Mouse (Mus musculus): Measurements from ENCODE around the gene Gnb1l.

DNA sequence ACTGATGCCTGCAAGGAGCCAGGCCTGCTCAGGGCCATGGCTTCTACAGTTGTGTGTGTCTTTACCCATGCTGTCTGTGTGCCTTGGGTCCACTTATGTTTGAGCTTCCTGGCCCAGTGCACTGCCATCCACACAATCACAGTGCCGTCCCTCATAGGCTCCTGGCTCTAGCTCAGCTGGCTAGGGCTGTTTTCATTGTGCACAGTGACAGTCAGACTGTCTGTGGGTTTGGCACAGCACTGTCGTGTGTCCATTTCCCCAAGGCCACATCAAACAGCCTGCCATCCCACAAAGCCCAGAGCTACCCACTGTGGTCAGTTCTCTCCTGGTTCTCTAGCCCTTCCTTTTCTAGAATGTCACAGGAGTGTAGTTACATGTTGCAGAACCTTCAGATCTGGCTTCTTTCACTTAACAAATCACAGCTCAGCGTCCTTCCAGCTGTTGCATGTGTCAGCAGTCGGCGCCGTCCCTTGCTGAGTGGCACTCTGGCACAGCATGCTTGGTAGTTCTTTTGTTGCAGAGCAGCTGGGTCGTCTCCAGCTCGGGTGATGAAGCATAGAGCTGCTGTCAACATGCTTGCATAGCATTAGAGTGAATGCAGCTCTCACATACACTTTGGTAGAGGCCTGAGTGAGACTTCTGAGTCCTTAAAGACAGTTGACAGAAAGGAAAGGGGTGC, 44.8 kb downstream of the Gnb1l start:
- no peak for TF ChIP-seq CTCF (IDR thresholded peaks at IDR 0.05; ENCODE audit: control insufficient read depth, insufficient read depth, insufficient read length)
- no peak for TF ChIP-seq MAX (IDR thresholded peaks at IDR 0.05)
- TF ChIP-seq USF1 (IDR thresholded peaks at IDR 0.05; ENCODE audit: low read depth), result no peak
- TF ChIP-seq MYOG (IDR thresholded peaks at IDR 0.05; ENCODE audit: control insufficient read depth, extremely low read depth, insufficient read length), result no peak
